Comparison of ENCODE assay signal across 7 mouse cellular contexts in the genomic region with DNA sequence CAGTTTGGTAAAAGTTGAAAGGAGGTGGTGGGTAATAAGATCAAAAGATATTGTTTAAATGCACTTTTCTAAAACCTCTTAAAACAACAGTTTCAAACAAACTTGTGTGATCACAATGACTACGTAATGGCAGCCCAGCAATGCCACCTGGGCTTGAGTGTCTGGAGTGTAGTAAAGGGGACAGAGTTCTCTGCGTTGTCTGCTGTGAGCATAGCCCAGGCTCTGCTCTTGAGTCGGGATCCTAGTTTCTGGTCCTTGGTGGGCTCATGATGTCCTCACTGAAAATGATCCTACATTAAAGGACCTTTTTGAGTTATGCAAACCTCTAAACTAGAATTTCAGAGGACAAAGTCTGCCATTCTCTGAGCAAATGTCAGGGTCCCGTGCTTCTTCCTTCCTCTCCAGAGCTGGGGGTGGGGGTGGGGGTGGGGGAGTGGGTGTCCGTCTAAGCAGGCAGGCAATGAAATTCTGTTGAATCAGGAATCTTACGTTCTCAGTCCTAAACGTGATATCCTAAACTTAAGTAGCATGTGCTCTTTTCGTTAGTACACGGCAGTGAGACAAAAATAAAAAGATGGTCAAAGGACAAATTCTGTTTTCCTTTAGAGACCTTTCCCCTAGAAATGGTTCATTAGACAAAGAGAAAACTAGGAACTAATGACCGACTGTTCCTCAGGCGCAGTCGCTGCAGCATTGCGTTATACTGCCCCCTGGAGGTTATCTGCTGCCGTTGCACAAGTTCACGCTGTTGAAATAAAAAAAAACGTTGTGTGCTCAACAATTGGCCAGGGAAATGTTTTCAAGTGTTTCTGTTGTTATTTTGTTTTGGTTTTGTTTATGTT. TPM values are rescaled to one million over a fixed set of nuclear protein-coding genes. Genes with fewer than 3 reads are reported as not detected.
DNase-seq lines count a peak whose midpoint lies in the region; ATAC-seq and TF ChIP-seq lines count a peak whose summit lies in the region.

No protein-coding gene starts in this region.

- 8% methylated on average over 16 of the region's 16 CpGs for WGBS in embryonic facial prominence, embryonic 10.5 days
- 5% methylated on average over 16 of the region's 16 CpGs for WGBS in lung, embryonic 15.5 days
- WGBS in olfactory bulb, adult 2 months, result 7% methylated on average over 16 of the region's 16 CpGs

- peak overlapping the region; percentile 7; the same call in 1 of the 2 replicates for H3K9ac ChIP-seq in lung, embryonic 15.5 days

- peak overlapping the region; percentile 80 for H3K27ac ChIP-seq in embryonic facial prominence, embryonic 10.5 days (replicated peaks)
- peak overlapping the region; percentile 41; the same call in 1 of the 2 replicates for H3K27ac ChIP-seq in lung, embryonic 15.5 days
- no peak overlapping the region for H3K27ac ChIP-seq in olfactory bulb, adult 2 months (ENCODE audit: insufficient read depth, low read depth, low read length)

- DNase-seq in MEL-GATA-1-ER (ENCODE audit: extremely low read depth, low read depth), result peak; percentile 19
- peak; percentile 61 for DNase-seq in adrenal gland, postnatal 25 days
- DNase-seq in embryonic facial prominence, embryonic 10.5 days (ENCODE audit: low spot score), result peak; percentile 72
- DNase-seq in heart, postnatal 10 days, result peak; percentile 76 to 83
- DNase-seq in kidney, postnatal 25 days, result peak; percentile 69

- no peaks in the 10 kb centered on the region for H3K9me3 ChIP-seq in embryonic facial prominence, embryonic 10.5 days
- no peaks in the 10 kb centered on the region for H3K9me3 ChIP-seq in lung, embryonic 15.5 days

- TF ChIP-seq POLR2A in olfactory bulb, adult 2 months (IDR thresholded peaks at IDR 0.05; ENCODE audit: insufficient read depth, low read depth, low read length), result no peak

- TF ChIP-seq CTCF in olfactory bulb, adult 2 months (IDR thresholded peaks at IDR 0.05; ENCODE audit: insufficient read depth, low read depth, low read length), result peak; percentile 66

- H3K4me1 ChIP-seq in embryonic facial prominence, embryonic 10.5 days, result no peaks in the 10 kb centered on the region
- H3K4me1 ChIP-seq in lung, embryonic 15.5 days, result peaks cover 9% of the 10 kb centered on the region
- peaks cover 2% of the 10 kb centered on the region; the same call in 1 of the 2 replicates for H3K4me1 ChIP-seq in olfactory bulb, adult 2 months (ENCODE audit: control insufficient read depth, insufficient read depth, low read length)

- peak; percentile 76; the same call in 1 of the 2 replicates for ATAC-seq in lung, embryonic 15.5 days (ENCODE audit: borderline replicate concordance, extremely low read depth, low FRiP score, low TSS enrichment)

- peak overlapping the region; percentile 50 for H3K4me3 ChIP-seq in embryonic facial prominence, embryonic 10.5 days
- peak overlapping the region; percentile 31 for H3K4me3 ChIP-seq in lung, embryonic 15.5 days
- H3K4me3 ChIP-seq in olfactory bulb, adult 2 months (ENCODE audit: insufficient read depth, low read depth, low read length), result no peak overlapping the region

- H3K27me3 ChIP-seq in embryonic facial prominence, embryonic 10.5 days (replicated peaks; ENCODE audit: low read depth, poor library complexity, severe bottlenecking), result no peaks in the 10 kb centered on the region
- no peaks in the 10 kb centered on the region for H3K27me3 ChIP-seq in lung, embryonic 15.5 days

- intact Hi-C loops in heart, postnatal 10 days (cut with DNase I), result loop anchor here (1.0 to 5.0 kb wide), 2 partner anchors 191 to 286 kb away; no protein-coding TSS in a partner anchor

- no peaks in the 10 kb centered on the region for H3K36me3 ChIP-seq in embryonic facial prominence, embryonic 10.5 days (replicated peaks)
- no peaks in the 10 kb centered on the region for H3K36me3 ChIP-seq in lung, embryonic 15.5 days

- peak overlapping the region; percentile 48 for H3K4me2 ChIP-seq in lung, embryonic 15.5 days

RNA-seq across cellular contexts. Expression of a gene that starts 24.5 kb away (rescaled TPM):
- total RNA-seq in adrenal gland, postnatal 25 days (2021), result 4.9 and 6.7 TPM in 2 replicates
- polyA plus RNA-seq in embryonic facial prominence, embryonic 10.5 days (2016; fragmentation: Nextera tagmentation; extraction: Ambion mirVana), result 7.1 and 8.5 TPM in 2 replicates
- 1 to 10 TPM; 2.4 to 2.5 TPM for total RNA-seq in heart, postnatal 10 days (2021)
- polyA plus RNA-seq in lung, embryonic 15.5 days (2015; fragmentation: Nextera tagmentation; extraction: Ambion mirVana), result 8.1 and 8.4 TPM in 2 replicates
- polyA plus RNA-seq in olfactory bulb, adult 2 months (2012; ENCODE audit: insufficient read depth, insufficient read length, low replicate concordance, missing spikeins), result 65.6 TPM in 1 of 2 replicates, not detected in the other

Comparison
In these comparisons a context has a peak if more than half of its experiments do, and no peak if none do; other contexts are left out.
1. DNase-seq: peak in every context shown above with its lines; median percentile 80 in heart, postnatal 10 days; 72 in embryonic facial prominence, embryonic 10.5 days; 69 in kidney, postnatal 25 days; 61 in adrenal gland, postnatal 25 days; 19 in MEL-GATA-1-ER.